Mouse (Mus musculus) midbrain, embryonic 14.5 days (tissue): ENCODE data around the gene Slk. TPM values are rescaled to one million over a fixed set of nuclear protein-coding genes. Genes with fewer than 3 reads are reported as not detected.
A peak's percentile ranks its signal among the peaks of the same experiment; 100 is the strongest.

ENCODE experiments used
- ATAC-seq: fragments of 200-750 bp; cut with Nextera tagmentation; 2 replicates; pipeline ENCODE4 v1.8.0; 2017; ENCODE audit warnings: moderate number of reproducible peaks, moderate library complexity; ENCODE audit not compliant: low FRiP score, low TSS enrichment
- DNase-seq: peaks from one replicate; pipeline ENCODE4 v3.0.0-alpha.2; 2015
- H3K27ac ChIP-seq: fragments of 300-500 bp; sonication (generic); replicated peaks from 2 replicates; pipeline ENCODE4 v1.5.1; 2014; ENCODE audit warnings: mild to moderate bottlenecking, low read depth, low read length, moderate library complexity
- H3K27me3 ChIP-seq: fragments of 300-500 bp; sonication (generic); 2 replicates; pipeline ENCODE4 v1.6.1; 2014; ENCODE audit warnings: low read length, control low read depth, mixed read lengths; ENCODE audit not compliant: control insufficient read depth, insufficient read depth
- H3K36me3 ChIP-seq: fragments of 300-500 bp; sonication (generic); 2 replicates; pipeline ENCODE4 v1.6.1; 2014; ENCODE audit warnings: low read length, control low read depth; ENCODE audit not compliant: control insufficient read depth, insufficient read depth
- H3K4me1 ChIP-seq: fragments of 300-500 bp; sonication (generic); 2 replicates; pipeline ENCODE4 v1.6.1; 2014; ENCODE audit warnings: mild to moderate bottlenecking, antibody characterized with exemption, low read length, control low read depth; ENCODE audit not compliant: control insufficient read depth, insufficient read depth
- H3K4me2 ChIP-seq: fragments of 300-500 bp; sonication (generic); 2 replicates; pipeline ENCODE4 v1.6.1; 2014; ENCODE audit warnings: mild to moderate bottlenecking, low read length, moderate library complexity
- H3K4me3 ChIP-seq: fragments of 300-500 bp; sonication (generic); replicated peaks from 2 replicates; pipeline ENCODE4 v1.5.1; 2014; ENCODE audit warnings: low read depth, low read length
- H3K9ac ChIP-seq: fragments of 300-500 bp; sonication (generic); replicated peaks from 2 replicates; pipeline ENCODE4 v1.6.1; 2014; ENCODE audit warnings: mild to moderate bottlenecking, low read length, moderate library complexity
- H3K9me3 ChIP-seq: fragments of 300-500 bp; sonication (generic); 2 replicates; pipeline ENCODE4 v1.6.1; 2016; ENCODE audit warnings: low read length, control low read depth, mixed read lengths; ENCODE audit not compliant: control insufficient read depth
- WGBS: fragments of 180-500 bp; shearing (Covaris S2); extraction: QIAGEN DNeasy Blood & Tissue Kit; methylation state at CpG from one replicate; pipeline ENCODE4 v1.1.7; 2014; 5-methylcytosine and 5-hydroxymethylcytosine counted together
- polyA plus RNA-seq: library from polyadenylated mRNA; unstranded; fragments of >200 nt; fragmentation: Nextera tagmentation; extraction: Ambion mirVana; gene quantifications from 2 replicates; pipeline ENCODE4 v1.2.1, GENCODE M21; 2014

The Slk gene
- 8.9 and 9.4 TPM in 2 replicates for polyA plus RNA-seq

GRCm38 (mm10) chr19:47579225-47579787 is at the start of gene Slk:
TSS of gene Slk (plus strand) at chr19:47579678.
- DNase-seq (peak; percentile 95), ATAC-seq (peak; percentile 92)
- Histone ChIP-seq H3K36me3 (no peaks in the 10 kb centered on the region), H3K27me3 (no peaks in the 10 kb centered on the region), H3K9me3 (no peaks in the 10 kb centered on the region), H3K27ac (peak within 1 kb of the TSS; percentile 92), H3K4me1 (peaks cover 19% of the 10 kb centered on the region), H3K9ac (peak within 1 kb of the TSS; percentile 88), H3K4me3 (peak within 1 kb of the TSS; percentile 61), H3K4me2 (peak within 1 kb of the TSS; percentile 95)
- WGBS = under 1% methylated on average over 83 of the region's 83 CpGs

- DNase-seq (no peak), ATAC-seq (no peak)
- H3K27ac ChIP-seq = no peak overlapping the region
- no peak overlapping the region for H3K4me2 ChIP-seq
- peaks cover 8% of the 10 kb centered on the region; the same call in 1 of the 2 replicates for H3K36me3 ChIP-seq
- H3K9me3 ChIP-seq = no peaks in the 10 kb centered on the region
- peaks cover 4% of the 10 kb centered on the region; the same call in 1 of the 2 replicates for H3K4me1 ChIP-seq
- H3K4me3 ChIP-seq = no peak overlapping the region
- no peaks in the 10 kb centered on the region for H3K27me3 ChIP-seq
- 87% methylated on average over 5 of the region's 5 CpGs for WGBS
- no peak overlapping the region for H3K9ac ChIP-seq
These were observed 48.2 kb upstream of the Slk start for GRCm38 (mm10) chr19:47531309-47531708.

- DNase-seq (no peak), ATAC-seq (no peak)
- Histone ChIP-seq H3K36me3 (peaks cover 2% of the 10 kb centered on the region; the same call in 1 of the 2 replicates), H3K9me3 (no peaks in the 10 kb centered on the region), H3K4me3 (no peak overlapping the region), H3K4me1 (peaks cover 7% of the 10 kb centered on the region; the same call in 1 of the 2 replicates), H3K9ac (no peak overlapping the region), H3K27ac (no peak overlapping the region), H3K4me2 (no peak overlapping the region), H3K27me3 (no peaks in the 10 kb centered on the region)
- 88% methylated on average over 3 of the region's 3 CpGs for WGBS
These were observed 47.0 kb upstream of the Slk start for GRCm38 (mm10) chr19:47532449-47532848.

- no peak overlapping the region for H3K9ac ChIP-seq
- H3K4me3 ChIP-seq = no peak overlapping the region
- no peak for ATAC-seq
- H3K4me2 ChIP-seq = no peak overlapping the region
- no peaks in the 10 kb centered on the region for H3K9me3 ChIP-seq
- no peak overlapping the region for H3K27ac ChIP-seq
- H3K4me1 ChIP-seq = peaks cover 7% of the 10 kb centered on the region; the same call in 1 of the 2 replicates
- no peaks in the 10 kb centered on the region for H3K27me3 ChIP-seq
- DNase-seq = no peak
- no peaks in the 10 kb centered on the region for H3K36me3 ChIP-seq
- 82% methylated on average over 1 of the region's 1 CpGs for WGBS
These were observed 45.3 kb upstream of the Slk start for GRCm38 (mm10) chr19:47534131-47534530.

DNA sequence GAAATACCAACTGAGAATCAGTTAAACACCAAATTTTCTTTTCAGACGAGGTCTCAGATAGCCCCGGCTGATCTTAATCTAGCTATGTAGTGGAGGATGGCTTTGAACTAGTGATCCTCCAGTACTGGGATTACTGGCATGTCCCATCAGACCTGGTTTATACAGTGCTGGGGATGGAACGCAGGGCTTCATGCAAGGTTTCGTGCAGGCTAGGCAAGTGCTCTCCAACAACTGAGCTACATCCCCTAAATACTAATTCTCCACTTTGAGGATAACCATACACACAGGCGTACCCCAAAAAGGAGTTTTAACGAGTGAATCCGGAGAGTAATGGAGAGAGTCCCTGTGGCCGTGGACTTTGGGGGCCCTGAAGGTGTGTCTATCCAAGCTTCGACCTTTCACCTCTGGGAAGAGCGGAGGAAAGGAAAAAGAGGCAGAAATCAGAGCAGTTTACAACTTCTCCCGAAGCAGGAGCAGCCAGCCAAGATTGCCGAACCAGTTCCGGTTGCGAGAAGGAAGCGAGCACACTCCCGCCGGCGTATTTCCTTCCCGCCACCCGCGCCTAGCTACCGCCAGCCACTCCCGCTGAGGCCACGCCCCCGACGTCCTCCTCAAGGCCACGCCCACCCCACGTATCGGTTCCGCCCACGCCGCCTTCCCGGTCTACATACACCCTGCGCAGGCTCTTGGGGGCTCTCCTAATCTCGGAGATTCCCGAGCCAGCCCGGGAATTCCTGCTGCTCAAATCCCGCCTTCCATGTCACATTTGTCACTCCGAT is 42.8 kb upstream of the Slk start:
- peak; percentile 97 for ATAC-seq
- Histone ChIP-seq H3K4me1 (peaks cover 7% of the 10 kb centered on the region; the same call in 1 of the 2 replicates), H3K4me2 (peak overlapping the region; percentile 75)

DNA sequence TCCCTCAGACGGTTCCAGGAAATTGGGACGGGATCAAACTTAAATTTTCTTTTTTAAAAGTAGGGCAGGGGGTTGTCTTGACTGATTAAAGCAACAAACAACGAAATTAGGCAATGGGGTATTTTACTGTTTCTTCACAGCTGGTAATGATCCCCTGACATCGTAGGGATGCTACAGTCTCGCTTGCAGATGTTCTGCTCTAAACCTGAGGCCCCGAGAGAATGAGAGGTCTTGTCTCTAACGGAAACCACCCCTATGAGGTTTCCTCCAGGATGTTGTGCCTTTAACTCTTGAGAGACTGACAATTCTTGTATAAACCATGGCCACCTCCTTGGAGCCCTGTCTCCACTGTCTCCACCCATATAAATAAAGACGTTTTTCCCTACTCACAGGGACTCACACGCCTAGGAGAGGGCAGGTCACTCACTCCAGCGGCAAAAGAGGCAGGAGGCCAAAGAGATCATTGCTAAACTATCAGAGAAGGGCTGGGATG is 42.1 kb upstream of the Slk start, which contains the start of gene Stn1:
Gene Stn1 (minus strand): TSS at position 208 of the 493 bp plus-strand sequence.
- peak within 1 kb of the TSS; percentile 48 for H3K4me3 ChIP-seq
- 5% methylated on average over 10 of the region's 10 CpGs for WGBS
- no peaks in the 10 kb centered on the region for H3K27me3 ChIP-seq
- no peak for DNase-seq
- H3K36me3 ChIP-seq = no peaks in the 10 kb centered on the region
- peak; percentile 53 for ATAC-seq
- peak within 1 kb of the TSS; percentile 75 for H3K4me2 ChIP-seq
- H3K9me3 ChIP-seq = no peaks in the 10 kb centered on the region
- peak within 1 kb of the TSS; percentile 62 for H3K27ac ChIP-seq
- H3K4me1 ChIP-seq = peaks cover 7% of the 10 kb centered on the region; the same call in 1 of the 2 replicates
- peak within 1 kb of the TSS; percentile 58 for H3K9ac ChIP-seq

More for the DNA sequence above, 42.8 kb upstream of the Slk start:
- 5% methylated on average over 39 of the region's 39 CpGs for WGBS
- no peaks in the 10 kb centered on the region for H3K36me3 ChIP-seq
- H3K27ac ChIP-seq = peak overlapping the region; percentile 62
- H3K9ac ChIP-seq = peak overlapping the region; percentile 58
- H3K4me3 ChIP-seq = peak overlapping the region; percentile 48
- no peaks in the 10 kb centered on the region for H3K9me3 ChIP-seq
- peak; percentile 99 for DNase-seq
- H3K27me3 ChIP-seq = no peaks in the 10 kb centered on the region

DNA sequence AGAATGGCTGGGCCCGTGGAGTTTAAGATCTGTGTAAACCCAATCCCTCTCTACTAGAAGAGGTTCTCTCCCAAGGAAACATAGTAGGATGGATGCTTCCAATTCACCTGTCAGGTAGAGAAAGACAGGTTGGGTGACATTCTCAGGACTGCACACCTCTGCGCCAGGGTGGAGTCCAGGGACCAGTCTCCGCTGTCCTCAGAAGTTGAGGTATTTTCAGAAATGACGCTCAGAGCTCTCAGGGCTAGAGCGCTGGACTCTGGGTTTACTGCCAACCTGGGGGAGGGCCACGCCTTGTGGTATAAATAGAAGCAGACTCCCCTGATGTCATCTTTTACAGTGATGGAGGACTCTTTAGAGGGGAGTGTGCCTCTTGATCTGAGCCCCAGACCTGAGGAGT is 41.6 kb upstream of the Slk start:
- Histone ChIP-seq H3K9ac (peak overlapping the region; percentile 58; the same call in 1 of the 2 replicates), H3K27me3 (no peaks in the 10 kb centered on the region), H3K4me1 (peaks cover 7% of the 10 kb centered on the region; the same call in 1 of the 2 replicates), H3K4me3 (0 out of 2 replicates have a peak overlapping the region, but pooled peaks have one; percentile 48), H3K4me2 (peak overlapping the region; percentile 75), H3K9me3 (no peaks in the 10 kb centered on the region), H3K36me3 (no peaks in the 10 kb centered on the region), H3K27ac (peak overlapping the region; percentile 62; the same call in 1 of the 2 replicates)
- 89% methylated on average over 6 of the region's 6 CpGs for WGBS
- ATAC-seq (no peak), DNase-seq (no peak)

GRCm38 (mm10) chr19:47538801-47539200 is 40.7 kb upstream of the Slk start:
- DNase-seq (no peak), ATAC-seq (no peak)
- H3K4me3 ChIP-seq = no peak overlapping the region
- H3K36me3 ChIP-seq = no peaks in the 10 kb centered on the region
- H3K9ac ChIP-seq = no peak overlapping the region
- H3K4me2 ChIP-seq = no peak overlapping the region
- WGBS = 27% methylated on average over 6 of the region's 6 CpGs
- H3K27me3 ChIP-seq = no peaks in the 10 kb centered on the region
- H3K9me3 ChIP-seq = no peaks in the 10 kb centered on the region
- H3K4me1 ChIP-seq = peaks cover 7% of the 10 kb centered on the region; the same call in 1 of the 2 replicates
- H3K27ac ChIP-seq = no peak overlapping the region
